Mouse (Mus musculus) embryonic facial prominence, embryonic 11.5 days (tissue): ENCODE data around the gene Mael. TPM values are rescaled to one million over a fixed set of nuclear protein-coding genes. Genes with fewer than 3 reads are reported as not detected.

Source experiments
- polyA plus RNA-seq: library from polyadenylated mRNA; unstranded; fragments of >200 nt; fragmentation: Nextera tagmentation; extraction: Ambion mirVana; gene quantifications from 2 replicates; pipeline ENCODE4 v1.2.1, GENCODE M21; 2014

Mael gene
- polyA plus RNA-seq, 1 experiment from 2014 or later: not detected

Other genes with a start within 250 kb of the Mael start
- 22.1 and 22.8 TPM in 2 replicates for gene Pou2f1, start 236.1 kb downstream of the Mael start, polyA plus RNA-seq
- 1.7 and 2.2 TPM in 2 replicates for gene Dusp27, start 110.8 kb downstream of the Mael start, polyA plus RNA-seq
- gene Gpa33, start 108.5 kb downstream of the Mael start, polyA plus RNA-seq: 0.10 and 0.34 TPM in 2 replicates
- gene Ildr2, start 15.4 kb upstream of the Mael start, polyA plus RNA-seq: 1.5 and 1.6 TPM in 2 replicates
- gene Tada1, start 140.3 kb upstream of the Mael start, polyA plus RNA-seq: 76.4 and 81.0 TPM in 2 replicates
- gene Pogk, start 171.1 kb upstream of the Mael start, polyA plus RNA-seq: 28.1 and 30.1 TPM in 2 replicates